Mouse (Mus musculus) CH12.LX (cell line): ENCODE measurements around the gene 4931428F04Rik.

ENCODE experiments used
- E2F4 ChIP-seq: IDR thresholded peaks from 2 replicates; pipeline ENCODE4 v1.6.1; 2011; ENCODE audit warnings: low read depth, low read length, improper control_type of control experiment; ENCODE audit not compliant: insufficient replicate concordance
- JUN ChIP-seq: IDR thresholded peaks from 2 replicates; pipeline ENCODE4 v1.6.1; 2011; ENCODE audit warnings: low read depth, mild to moderate bottlenecking, low read length, improper control_type of control experiment, moderate library complexity; ENCODE audit not compliant: insufficient read depth
- POLR2A ChIP-seq: IDR thresholded peaks from 2 replicates; pipeline ENCODE4 v1.6.1; 2011; ENCODE audit warnings: low read depth, mild to moderate bottlenecking, improper control_type of control experiment, low read length

DNA sequence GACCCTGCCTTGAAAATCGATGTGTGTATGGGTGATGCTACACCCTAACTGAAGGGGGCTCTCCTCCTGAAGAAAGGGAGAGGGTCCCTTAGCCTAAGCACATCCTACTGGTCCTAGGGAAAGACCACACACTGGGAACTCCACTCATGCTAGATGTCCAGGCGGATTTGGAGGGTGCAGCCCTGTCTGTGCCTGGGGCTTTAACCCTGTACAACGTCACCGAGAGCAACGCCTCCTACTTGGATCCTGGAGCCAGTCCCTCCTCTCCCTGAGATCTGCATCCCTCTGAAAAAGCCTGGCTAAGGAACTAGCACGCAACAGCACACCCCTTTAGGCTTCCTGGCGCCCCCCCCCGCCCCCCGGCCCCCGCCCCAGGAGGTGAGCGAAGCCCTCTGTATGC, 14.3 kb downstream of the 4931428F04Rik start:
- TF ChIP-seq POLR2A (no peak), JUN (no peak), E2F4 (no peak)
